Mouse (Mus musculus): ENCODE measurements around the gene Cd34. TPM values are rescaled to one million over a fixed set of nuclear protein-coding genes. Genes with fewer than 3 reads are reported as not detected.

The Cd34 gene
- polyA plus RNA-seq, 1 experiment: 11.9 TPM

DNA sequence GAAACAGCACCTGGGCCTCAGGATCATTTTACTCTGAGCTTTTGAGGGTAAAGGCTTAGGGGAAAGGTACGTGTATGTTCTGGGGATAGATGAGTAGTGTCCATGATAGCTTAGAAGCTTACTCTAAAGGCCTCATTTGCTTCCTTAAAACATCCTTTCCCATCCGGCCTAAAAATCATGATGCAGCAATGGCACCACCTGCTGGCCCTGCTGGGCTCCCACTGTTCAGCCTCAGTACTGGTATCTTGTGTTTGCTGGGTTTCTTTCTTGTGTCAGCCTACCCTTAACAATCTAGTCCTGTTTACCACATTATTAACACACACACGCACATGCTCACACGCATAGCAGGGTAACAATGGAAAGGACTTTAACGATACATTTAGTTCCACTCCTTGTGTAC, 23.6 kb downstream of the Cd34 start:
- WGBS: 18% methylated on average over 5 of the region's 5 CpGs
- DNase-seq (ENCODE audit: low read depth, low spot score): no peak

DNA sequence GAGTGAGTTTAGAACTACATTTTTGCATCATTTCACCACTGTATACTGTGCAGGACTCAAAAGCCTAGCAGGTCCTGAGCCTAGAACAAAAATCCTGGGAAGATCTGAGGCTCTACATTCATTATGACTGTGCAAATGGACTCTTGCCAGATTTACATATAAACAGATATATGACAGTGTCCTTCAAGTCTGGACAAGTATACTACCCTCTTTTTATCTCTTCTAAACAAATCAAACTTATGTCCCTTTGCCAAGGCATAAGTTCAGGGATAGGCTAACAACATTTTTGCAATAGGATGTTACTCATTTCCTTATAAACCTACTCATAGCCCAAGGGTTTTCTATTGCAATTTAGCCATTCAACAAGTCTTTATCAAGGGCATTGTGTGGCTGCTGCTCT, 24.1 kb downstream of the Cd34 start:
- DNase-seq (ENCODE audit: low read depth, low spot score): no peak

DNA sequence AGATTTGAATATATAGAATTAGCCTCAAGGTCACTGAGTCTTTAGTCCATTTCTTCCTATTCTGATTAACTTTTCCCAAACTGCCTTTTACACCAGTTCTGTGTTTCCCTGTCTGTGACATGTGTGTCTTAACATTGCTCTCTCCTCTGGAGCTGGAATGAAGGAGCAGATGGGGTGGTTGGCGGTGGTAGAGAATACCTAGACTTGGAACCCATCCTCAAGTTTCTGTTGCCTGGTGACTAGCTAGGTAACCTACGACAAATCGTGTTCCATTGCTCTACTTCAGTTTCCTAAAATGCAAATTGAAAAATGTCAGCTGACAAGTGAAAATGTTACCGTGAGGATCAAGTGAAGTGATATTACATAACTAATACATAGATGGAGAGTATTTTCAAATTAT, 33.4 kb downstream of the Cd34 start:
- 96% methylated on average over 4 of the region's 4 CpGs for WGBS
- no peak for DNase-seq (ENCODE audit: low read depth, low spot score)

DNA sequence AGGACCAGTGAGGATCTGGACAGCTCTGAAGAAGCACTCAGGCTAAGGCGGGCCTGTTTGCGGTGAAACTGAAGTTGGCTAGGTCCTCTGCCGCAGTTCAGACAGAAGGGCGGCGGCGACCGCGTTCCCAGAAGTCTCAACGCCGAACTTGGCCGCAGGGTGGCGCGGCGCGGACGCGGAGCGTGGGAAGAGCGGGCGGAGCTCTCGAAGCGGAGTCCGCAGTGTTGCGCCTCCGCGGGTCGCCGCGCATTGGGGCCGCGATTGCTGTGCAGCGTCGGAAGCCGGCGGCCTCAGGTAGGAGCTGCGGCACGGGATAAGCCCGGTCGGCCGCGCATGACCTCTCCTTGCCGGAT, 37.5 kb downstream of the Cd34 start:
- DNase-seq (ENCODE audit: low read depth, low spot score): peak; percentile 67
- WGBS: under 1% methylated on average over 40 of the region's 42 CpGs

DNA sequence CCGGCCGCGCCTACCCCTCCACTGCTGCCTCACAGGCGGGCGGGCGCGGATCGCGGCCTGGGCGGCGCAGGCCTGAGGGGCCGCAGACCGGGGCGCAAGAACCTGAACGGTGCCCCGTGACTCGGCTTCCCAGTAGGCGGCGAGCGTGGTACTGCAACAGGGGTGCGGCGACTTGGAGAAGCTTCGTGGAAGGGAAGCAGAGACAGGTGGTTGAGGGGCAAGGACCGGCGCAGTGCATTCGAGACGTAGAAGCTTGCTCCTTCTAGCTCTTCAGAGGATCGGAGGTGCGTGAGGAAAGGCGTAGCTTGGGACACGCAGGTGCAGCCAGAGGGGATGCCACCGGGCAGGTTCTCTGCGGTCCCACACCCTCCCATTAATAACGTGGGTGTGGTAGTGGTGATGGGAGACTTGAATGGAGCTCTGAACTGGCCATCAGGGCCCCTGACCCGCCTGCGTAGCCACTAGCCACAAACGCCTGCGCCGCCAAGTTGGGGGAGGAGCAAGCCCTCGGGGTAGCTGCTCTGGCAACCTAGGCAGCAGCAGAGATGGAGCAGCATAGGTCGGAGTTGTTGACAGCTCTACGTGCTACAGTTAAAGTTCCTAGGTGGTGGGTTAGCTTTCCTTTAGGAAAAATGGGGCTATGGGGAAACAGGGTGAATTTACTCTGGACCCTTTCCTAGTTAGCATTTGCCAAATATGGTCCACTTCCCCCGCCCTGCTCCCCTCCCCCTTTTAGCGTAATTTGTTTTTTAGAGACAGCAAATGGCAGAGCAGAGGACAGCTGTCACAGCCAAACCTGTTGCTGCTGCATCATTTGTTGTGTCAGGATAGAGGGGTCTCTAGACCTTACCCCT, 38.1 kb downstream of the Cd34 start:
- WGBS: 1% methylated on average over 44 of the region's 44 CpGs
- DNase-seq (ENCODE audit: low read depth, low spot score): no peak

DNA sequence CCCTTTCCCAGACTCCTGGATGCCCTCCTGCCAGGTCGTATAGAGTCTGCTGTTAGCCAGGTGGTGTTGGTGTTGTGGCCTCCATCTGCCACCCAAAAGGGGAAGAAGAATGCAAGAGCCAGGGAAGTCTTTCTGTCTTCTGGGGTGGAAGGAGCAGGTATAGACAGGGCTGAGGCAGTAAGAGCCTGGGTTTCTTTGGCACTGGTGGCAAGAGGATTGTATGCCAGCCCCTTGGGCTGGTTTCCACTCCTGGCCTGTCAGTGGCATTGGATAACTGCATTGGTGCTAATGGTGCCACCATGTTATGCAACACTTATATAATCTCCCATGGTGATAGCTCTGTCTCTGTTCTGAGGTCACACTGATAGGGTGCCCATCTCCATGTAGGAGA, 38.7 kb downstream of the Cd34 start:
- 10% methylated on average over 1 of the region's 1 CpGs for WGBS

DNA sequence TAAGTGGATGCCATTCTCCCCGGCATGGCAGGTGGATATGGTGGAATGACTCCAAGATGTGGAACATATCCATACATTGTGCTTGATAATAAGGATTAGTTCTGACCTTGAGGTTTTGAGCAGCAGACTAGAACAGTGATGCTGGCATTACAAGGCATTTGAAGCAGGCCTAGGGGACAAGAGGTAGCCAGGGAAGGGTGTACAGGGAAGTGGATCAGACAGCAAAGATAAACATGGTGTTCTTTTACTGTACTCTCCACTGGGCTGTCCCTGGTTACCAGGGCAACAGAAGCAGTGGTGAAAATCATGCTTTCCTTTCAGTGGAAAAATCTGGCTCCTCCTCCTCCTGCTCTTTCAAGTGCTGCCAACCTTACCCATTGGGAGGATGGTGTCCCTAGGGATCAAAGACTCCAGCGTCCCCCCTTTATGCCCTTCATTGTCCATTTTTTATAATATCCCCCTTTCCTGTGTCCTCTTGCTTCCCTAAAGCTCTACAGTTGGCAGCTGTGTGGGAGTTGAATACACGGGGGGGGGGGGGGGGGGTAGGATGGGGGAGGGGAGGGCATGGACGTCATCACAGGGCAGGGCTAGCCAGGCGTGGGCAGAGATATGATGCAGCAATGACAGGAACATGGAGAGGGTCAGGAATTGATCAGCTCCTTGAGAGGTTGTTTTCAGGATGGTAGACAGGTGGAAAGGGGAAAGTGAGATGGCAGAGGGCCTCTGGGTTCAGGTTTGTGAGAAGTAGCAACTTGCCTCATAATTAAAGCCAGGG, 39.5 kb downstream of the Cd34 start:
- no peak for DNase-seq (ENCODE audit: low read depth, low spot score)
- 19% methylated on average over 5 of the region's 5 CpGs for WGBS

More for the DNA sequence above, 38.7 kb downstream of the Cd34 start:
- DNase-seq (ENCODE audit: low read depth, low spot score): no peak

DNA sequence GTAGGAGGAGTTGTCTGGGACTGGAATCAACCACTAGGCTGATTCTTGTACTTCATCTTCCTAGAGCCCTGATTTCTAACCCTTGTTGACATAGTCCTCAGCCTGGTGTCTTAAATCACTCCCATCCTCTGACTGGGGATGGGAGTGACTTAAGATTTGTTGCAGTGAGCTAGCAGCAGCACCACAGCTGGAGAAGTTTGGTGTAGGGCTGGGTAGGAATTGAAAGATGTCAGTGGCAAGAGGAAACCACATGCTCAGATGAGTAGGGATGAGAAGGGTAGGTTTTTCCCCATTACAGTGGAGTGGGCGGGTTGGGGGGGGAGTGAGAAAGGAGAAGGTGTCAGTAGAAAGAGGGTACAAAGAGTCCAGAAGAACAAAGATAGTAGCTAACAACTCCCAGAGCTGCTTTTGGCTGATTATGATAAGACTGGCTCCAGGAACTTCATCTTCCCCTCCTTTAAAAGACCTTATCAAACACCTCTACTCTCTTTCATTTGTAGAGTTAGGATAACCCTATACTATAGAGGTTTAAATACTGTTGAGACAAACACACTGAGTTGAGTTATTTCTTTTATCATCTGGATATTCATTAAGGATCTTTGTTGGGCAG, 42.3 kb downstream of the Cd34 start:
- DNase-seq (ENCODE audit: low read depth, low spot score): no peak
- WGBS: 93% methylated on average over 1 of the region's 1 CpGs

DNA sequence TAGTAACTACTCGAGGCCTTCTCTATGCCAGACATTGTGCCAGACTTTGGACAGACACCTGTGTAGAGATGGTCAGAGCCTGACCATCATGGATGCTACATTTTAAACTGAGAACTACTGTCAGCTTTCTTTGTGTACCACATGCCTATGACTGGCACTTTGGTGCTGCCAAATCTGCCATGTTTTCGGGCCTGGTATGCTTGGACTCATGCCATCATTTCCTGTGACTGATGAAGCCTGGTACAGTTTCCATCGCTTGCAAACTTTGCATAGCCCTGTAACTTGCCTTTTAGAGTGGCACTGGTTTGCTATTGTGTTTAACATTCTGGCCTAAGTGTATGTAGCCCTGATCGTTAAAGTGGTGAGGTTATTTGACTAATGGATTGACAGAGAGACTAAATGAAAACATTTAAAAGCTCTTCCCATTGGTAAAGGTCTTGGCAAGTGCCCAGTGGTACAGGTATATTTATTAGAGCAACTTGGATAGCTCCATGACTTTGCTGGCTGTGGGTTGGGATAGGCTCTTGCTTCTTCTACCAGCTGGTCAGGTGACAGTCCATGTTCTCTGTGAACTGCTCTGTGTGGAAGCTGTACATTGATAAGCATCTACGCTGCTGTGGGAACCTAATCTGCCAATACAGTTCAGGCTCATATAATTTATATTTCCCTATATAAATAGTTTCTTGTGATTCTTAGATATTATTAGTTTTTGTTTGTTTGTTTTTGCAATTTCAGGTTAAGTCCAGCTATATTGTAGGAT, 44.5 kb downstream of the Cd34 start:
- DNase-seq (ENCODE audit: low read depth, low spot score): no peak
- 69% methylated on average over 5 of the region's 5 CpGs for WGBS

DNA sequence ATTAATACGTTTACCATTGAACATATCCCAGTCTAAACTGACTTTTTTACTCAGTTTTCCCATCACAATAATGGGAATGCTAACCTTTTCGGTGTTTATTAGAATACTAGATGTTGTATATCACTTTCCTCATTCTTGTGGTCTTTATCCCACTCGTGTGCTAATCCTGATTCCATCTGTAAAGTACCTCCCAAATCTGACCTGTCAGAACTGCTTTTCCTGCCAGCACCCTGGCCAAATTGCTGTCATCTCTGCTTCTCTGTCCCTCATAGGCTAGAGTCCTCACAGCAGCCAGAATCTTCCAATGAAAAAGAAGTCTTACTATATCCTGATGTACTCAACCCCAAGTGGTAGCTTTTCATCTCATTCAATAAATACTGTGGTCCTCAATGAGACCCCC, 46.3 kb downstream of the Cd34 start:
- WGBS: 85% methylated on average over 3 of the region's 3 CpGs
- DNase-seq (ENCODE audit: low read depth, low spot score): no peak

DNA sequence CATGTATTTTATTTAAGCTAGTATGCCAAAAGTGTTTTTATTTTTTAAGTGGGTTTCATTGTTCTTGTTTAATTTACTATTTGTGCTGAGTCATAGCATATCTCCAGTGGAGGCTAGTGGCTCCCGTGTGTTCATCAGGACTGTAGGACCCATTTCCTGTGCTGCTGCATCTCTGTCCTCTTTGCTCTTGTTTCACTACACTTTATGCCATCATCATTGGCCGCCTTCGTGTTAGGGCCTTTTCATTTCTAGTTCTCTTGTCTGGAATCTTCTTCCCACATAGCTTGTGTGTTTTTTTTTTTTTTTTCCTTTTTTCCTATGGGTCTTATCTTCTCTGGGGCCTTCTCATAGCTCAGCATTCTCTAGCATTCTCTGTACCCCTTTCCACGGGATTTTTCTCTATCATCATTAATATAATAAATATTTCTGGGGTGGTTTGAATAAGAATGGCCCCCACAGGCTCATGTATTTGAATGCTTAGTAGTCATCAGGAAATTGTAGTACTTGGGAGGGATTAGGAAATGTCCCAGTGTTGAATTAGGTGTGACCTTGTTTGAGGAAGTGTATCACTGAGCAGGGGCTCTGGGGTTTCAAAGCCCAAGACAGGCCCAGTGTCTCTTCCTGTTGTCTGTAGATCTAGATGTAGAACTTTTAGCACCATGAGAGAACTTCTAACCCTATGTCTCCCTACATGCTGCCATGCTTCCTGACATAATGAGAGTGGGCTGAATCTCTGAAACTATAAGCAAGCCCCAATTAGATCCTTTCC, 47.0 kb downstream of the Cd34 start:
- WGBS: 69% methylated on average over 4 of the region's 4 CpGs
- no peak for DNase-seq (ENCODE audit: low read depth, low spot score)

DNA sequence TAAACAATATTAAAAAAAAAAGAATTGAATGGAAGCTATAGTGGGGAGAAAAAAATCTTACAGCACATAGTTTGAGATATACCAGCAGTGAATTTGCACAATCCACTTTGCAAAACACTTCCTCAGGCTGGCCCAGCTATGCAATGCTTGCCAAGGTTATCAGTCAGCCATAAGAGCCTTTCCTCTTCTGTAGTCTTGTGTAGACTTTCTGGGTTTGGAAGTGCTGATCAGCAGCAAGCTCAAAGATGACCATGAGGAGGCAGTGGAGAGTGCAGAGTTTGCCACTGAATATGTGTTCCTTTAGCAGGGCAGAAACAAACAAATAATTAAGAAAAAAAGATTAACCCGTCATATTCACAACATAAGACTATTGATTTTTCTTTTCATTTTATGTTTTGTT, 50.4 kb downstream of the Cd34 start:
- 92% methylated on average over 1 of the region's 1 CpGs for WGBS
- no peak for DNase-seq (ENCODE audit: low read depth, low spot score)

DNA sequence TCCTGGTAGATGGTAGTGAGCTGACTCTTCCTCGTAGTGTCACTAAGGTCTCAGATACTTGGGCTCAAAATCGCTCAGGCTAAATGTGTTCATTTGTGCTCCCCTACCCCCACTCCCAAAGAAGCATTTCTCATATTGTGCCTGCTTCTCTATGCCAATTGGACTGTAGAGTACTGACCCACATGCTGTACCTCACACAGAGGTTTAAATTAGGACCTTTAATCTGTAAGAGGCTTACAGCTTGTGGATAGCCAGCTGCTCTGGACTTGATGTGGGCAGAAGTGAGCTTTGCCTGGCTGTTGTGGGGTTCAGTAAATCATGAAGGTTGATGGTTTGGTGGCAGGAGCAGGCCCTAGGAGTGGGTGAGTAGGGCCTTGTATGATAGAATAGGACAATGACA, 52.4 kb downstream of the Cd34 start:
- no peak for DNase-seq (ENCODE audit: low read depth, low spot score)

DNA sequence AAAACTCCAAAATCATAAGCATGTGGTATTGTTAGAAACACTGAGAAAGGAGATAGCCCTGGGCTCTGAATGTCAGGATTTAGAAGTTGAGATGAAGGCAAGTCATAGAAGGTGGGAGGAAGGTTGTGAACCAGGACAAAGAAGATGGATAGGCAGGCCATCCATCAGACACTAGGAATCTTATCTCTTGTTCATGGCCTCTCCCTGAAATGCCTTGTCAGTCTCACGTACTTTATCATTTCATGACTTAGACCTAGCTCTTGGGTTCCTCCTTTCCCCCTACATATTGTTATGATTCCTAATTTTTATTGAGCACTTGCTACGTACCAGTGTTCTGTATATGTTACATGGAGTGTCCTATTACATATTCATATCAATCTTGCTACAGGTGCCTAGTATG, 53.0 kb downstream of the Cd34 start:
- WGBS: 71% methylated on average over 2 of the region's 2 CpGs
- DNase-seq (ENCODE audit: low read depth, low spot score): no peak

More for the DNA sequence above, 52.4 kb downstream of the Cd34 start:
- 88% methylated on average over 2 of the region's 2 CpGs for WGBS

DNA sequence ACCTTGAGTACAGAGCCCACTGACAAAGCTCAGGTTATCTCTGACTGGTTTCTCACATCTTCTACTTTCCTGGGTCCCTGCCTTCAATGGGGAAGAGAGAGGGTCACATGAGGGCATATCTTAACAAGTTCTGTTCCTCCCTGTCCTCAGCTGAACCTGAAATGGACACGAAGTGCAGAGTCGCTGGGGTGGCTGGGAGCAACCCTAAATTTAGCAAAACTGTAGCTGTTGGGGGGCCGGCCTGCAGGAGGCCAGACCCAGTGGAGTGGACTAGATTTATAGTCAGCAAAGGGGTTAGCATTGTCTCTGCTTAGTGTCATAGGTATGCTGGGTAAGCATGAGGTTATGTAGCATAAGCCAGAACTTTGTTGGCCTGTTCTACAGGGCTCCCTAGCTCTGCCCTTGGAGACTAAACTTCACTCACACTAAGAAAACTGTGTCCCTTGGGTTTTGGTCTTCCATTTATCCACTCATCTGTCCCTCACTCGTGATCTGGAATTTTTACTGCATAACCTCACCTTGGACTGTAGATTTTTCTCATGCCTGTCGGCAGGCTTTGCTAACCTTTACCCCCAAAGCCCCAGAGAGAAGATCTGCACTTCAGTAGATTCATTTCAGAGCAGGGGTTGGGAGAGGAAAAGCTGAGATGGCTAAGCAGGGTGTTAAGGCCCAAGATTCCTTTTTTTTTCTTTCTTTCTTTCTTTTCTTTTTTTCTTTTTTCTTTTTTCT, 54.1 kb downstream of the Cd34 start:
- no peak for DNase-seq (ENCODE audit: low read depth, low spot score)
- WGBS: 46% methylated on average over 5 of the region's 5 CpGs

DNA sequence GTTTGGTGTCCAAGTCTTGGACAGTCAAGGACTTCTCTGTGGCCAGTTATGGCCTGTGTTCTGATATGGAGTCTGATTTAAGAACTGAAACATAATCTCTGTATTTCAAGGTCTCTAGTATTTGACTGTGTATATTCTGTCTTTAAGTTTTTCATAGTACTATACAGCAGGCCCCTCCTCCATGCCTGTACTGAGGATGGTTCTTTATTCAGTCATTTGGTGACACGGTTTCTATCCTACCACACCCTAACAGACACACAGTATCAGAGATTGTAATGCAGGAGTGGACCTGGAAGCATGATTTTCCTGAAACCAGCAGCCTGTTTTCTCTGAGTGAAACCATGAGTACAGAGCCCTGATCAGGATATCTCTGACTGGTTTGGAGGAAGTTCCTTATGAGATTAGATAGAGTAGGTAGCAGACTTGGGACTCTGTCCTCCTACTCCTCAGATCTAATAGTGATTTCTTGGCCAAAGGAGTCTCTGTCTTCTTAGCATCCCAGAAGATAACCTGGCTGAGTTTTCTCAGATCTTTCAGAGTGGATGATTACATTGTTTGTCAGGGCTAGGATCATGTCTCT, 54.9 kb downstream of the Cd34 start:
- DNase-seq (ENCODE audit: low read depth, low spot score): no peak
- WGBS: 43% methylated on average over 1 of the region's 1 CpGs

DNA sequence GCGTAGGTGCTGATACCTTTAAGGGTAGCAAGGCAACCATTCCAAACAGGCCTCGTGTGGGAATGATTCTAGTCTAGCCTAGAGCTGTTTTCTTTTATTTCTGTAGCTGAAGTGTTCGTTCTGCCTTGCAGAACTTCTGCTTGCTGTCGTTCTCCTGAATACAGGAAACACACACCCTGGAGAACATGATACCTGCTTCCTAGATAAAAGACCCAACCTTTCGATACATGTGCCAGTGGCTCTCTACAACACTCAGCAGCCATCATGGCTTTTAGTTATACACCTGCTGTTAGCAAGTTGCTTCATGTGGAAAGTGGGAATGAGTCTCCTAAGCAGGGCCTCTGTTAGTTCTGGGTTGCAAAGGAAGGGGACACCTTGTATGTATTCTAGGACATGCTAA, 55.6 kb downstream of the Cd34 start:
- no peak for DNase-seq (ENCODE audit: low read depth, low spot score)
- 79% methylated on average over 5 of the region's 5 CpGs for WGBS

DNA sequence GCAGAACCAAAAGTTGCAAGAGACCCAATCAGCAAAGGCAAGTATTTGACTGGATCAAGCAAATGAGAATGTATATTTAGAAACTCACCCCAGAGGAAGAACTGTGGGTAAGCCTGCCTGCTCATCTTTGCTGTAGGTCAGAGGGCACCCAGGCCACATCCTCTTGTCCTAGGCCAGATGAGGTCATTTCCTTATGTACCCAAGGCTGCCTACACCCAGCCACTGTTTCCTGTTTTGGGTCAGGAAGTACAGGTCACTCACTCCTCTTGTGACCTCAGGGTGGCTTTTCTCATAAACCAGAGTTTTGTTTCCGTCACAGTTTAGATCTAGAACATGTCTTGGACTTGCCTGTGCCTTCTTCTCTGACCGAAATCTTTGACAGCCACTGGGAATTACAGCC, 56.6 kb downstream of the Cd34 start:
- 60% methylated on average over 2 of the region's 2 CpGs for WGBS
- DNase-seq (ENCODE audit: low read depth, low spot score): no peak
